Mouse (Mus musculus) kidney, adult 2 months (tissue): ENCODE data around the gene Eif4a1. TPM values are rescaled to one million over a fixed set of nuclear protein-coding genes. Genes with fewer than 3 reads are reported as not detected.

Source experiments
- DNase-seq: peaks from one replicate; pipeline ENCODE4 v3.0.0; 2021
- H3K27ac ChIP-seq: fragments of 200-500 bp; 2 replicates; pipeline ENCODE4 v1.5.1; 2012; ENCODE audit warnings: low read depth, low read length, control low read depth, inconsistent platforms; ENCODE audit not compliant: insufficient read depth
- H3K27me3 ChIP-seq: fragments of 200-500 bp; replicated peaks from 2 replicates; pipeline ENCODE4 v1.6.1; 2012; ENCODE audit warnings: mild to moderate bottlenecking, moderate library complexity, low read length, inconsistent platforms; ENCODE audit not compliant: control insufficient read depth, insufficient read depth
- H3K36me3 ChIP-seq: fragments of 200-500 bp; 2 replicates; pipeline ENCODE4 v1.6.1; 2012; ENCODE audit warnings: mild to moderate bottlenecking, moderate library complexity, low read length, inconsistent platforms; ENCODE audit not compliant: control insufficient read depth, insufficient read depth
- H3K4me1 ChIP-seq: fragments of 200-500 bp; 2 replicates; pipeline ENCODE4 v1.6.1; 2011; ENCODE audit warnings: low read length; ENCODE audit not compliant: control insufficient read depth, insufficient read depth
- H3K4me3 ChIP-seq: fragments of 200-500 bp; 2 replicates; pipeline ENCODE4 v1.5.1; 2011; ENCODE audit warnings: mild to moderate bottlenecking, low read depth, low read length, control low read depth; ENCODE audit not compliant: insufficient read depth
- CTCF ChIP-seq: fragments of 200-500 bp; conservative IDR thresholded peaks from 2 replicates; pipeline ENCODE4 v1.5.1; 2011; ENCODE audit warnings: low read depth, mild to moderate bottlenecking, control low read depth, low read length, moderate library complexity, mixed read lengths; ENCODE audit not compliant: insufficient read depth, insufficient read length
- POLR2A ChIP-seq: fragments of 200-500 bp; IDR thresholded peaks from one replicate; pipeline ENCODE4 v1.6.1; 2011; ENCODE audit warnings: low read depth, low read length, control low read depth
- WGBS: fragments of 180-500 bp; shearing (Covaris S2); methylation state at CpG from one replicate; pipeline ENCODE4 v1.1.7; 2018; 5-methylcytosine and 5-hydroxymethylcytosine counted together
- polyA plus RNA-seq: library from polyadenylated mRNA; depleted of rRNA; stranded (reverse); fragments of >200 nt; gene quantifications from 2 replicates; pipeline ENCODE4 v1.2.3, GENCODE M21; 2012

The Eif4a1 gene
- polyA plus RNA-seq, 1 experiment: 244 TPM

GRCm38 (mm10) chr11:69699595-69699994, 27.4 kb upstream of the Eif4a1 start:
- Histone ChIP-seq H3K27me3 (no peaks in the 10 kb centered on the region), H3K27ac (no peak overlapping the region), H3K4me1 (peaks cover 10% of the 10 kb centered on the region), H3K36me3 (no peaks in the 10 kb centered on the region), H3K4me3 (no peak overlapping the region)
- no peak for DNase-seq
- WGBS: 56% methylated on average over 1 of the region's 1 CpGs
- TF ChIP-seq CTCF (no peak), POLR2A (no peak)

GRCm38 (mm10) chr11:69698574-69698973, 26.4 kb upstream of the Eif4a1 start:
- Histone ChIP-seq H3K4me3 (no peak overlapping the region), H3K27ac (no peak overlapping the region), H3K36me3 (no peaks in the 10 kb centered on the region), H3K27me3 (no peaks in the 10 kb centered on the region), H3K4me1 (peaks cover 14% of the 10 kb centered on the region)
- DNase-seq: no peak
- WGBS: 66% methylated on average over 5 of the region's 5 CpGs
- TF ChIP-seq CTCF (0 out of 2 replicates have a peak, but pooled peaks have one; percentile 14), POLR2A (no peak)

GRCm38 (mm10) chr11:69697396-69697795, 25.2 kb upstream of the Eif4a1 start:
- H3K27ac ChIP-seq: no peak overlapping the region
- no peak overlapping the region for H3K4me3 ChIP-seq
- no peaks in the 10 kb centered on the region for H3K27me3 ChIP-seq
- no peak for TF ChIP-seq POLR2A
- TF ChIP-seq CTCF: no peak
- peaks cover 22% of the 10 kb centered on the region for H3K4me1 ChIP-seq
- H3K36me3 ChIP-seq: no peaks in the 10 kb centered on the region
- WGBS: 85% methylated on average over 3 of the region's 3 CpGs
- DNase-seq: no peak

GRCm38 (mm10) chr11:69695361-69696181, 23.3 kb upstream of the Eif4a1 start, which contains the start of the genes Tnfsf12 and Tnfsfm13:
TSS of gene Tnfsf12 (minus strand) at chr11:69695849.
TSS of gene Tnfsfm13 (minus strand) at chr11:69696098.
- H3K27me3 ChIP-seq: no peaks in the 10 kb centered on the region
- peak; percentile 87 for DNase-seq
- TF ChIP-seq CTCF: peak; percentile 25
- TF ChIP-seq POLR2A: peak; percentile 59
- peaks cover 26% of the 10 kb centered on the region for H3K4me1 ChIP-seq
- H3K4me3 ChIP-seq: peak within 1 kb of the TSS; percentile 76
- peak within 1 kb of the TSS; percentile 95 for H3K27ac ChIP-seq
- no peaks in the 10 kb centered on the region for H3K36me3 ChIP-seq
- WGBS: 3% methylated on average over 41 of the region's 41 CpGs

GRCm38 (mm10) chr11:69695046-69695360, 22.8 kb upstream of the Eif4a1 start:
- 19% methylated on average over 6 of the region's 6 CpGs for WGBS

DNA sequence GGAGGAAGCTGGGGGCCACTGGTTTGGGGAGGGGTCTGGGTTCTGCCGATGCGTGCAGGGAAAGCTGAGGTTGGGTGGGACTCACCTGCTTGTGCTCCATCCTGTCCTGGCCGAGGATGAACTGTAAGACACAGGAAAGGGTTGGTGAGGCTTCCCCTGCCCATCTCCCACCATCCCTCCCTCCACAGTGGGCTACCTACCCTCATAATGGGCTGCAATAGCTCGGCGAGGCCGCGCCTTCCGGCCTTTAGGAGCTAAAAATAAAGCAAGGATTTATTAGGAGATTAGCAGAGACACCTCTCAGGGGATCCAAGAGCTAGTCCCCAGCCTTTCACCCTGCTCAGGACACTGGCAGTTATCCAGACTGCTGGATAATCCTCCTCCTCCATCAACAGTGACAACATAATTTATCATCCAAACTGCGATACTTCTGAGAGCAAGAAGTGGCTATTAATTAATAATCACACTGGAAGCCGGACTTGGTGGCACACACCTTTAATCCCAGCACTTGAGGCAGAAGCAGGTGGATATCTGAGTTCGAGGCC, 21.3 kb upstream of the Eif4a1 start:
- no peak overlapping the region for H3K4me3 ChIP-seq
- TF ChIP-seq POLR2A (no peak), CTCF (no peak)
- peak; percentile 59 for DNase-seq
- H3K27ac ChIP-seq: peak overlapping the region; percentile 66
- no peaks in the 10 kb centered on the region for H3K27me3 ChIP-seq
- no peaks in the 10 kb centered on the region for H3K36me3 ChIP-seq
- peaks cover 26% of the 10 kb centered on the region for H3K4me1 ChIP-seq
- WGBS: 51% methylated on average over 11 of the region's 11 CpGs

More at GRCm38 (mm10) chr11:69695046-69695360, 22.8 kb upstream of the Eif4a1 start:
- H3K27me3 ChIP-seq: no peaks in the 10 kb centered on the region
- H3K27ac ChIP-seq: peak overlapping the region; percentile 65
- no peaks in the 10 kb centered on the region for H3K36me3 ChIP-seq
- peaks cover 26% of the 10 kb centered on the region for H3K4me1 ChIP-seq
- TF ChIP-seq POLR2A (no peak), CTCF (no peak)
- no peak for DNase-seq
- H3K4me3 ChIP-seq: peak overlapping the region; percentile 76

GRCm38 (mm10) chr11:69692863-69693262, 20.6 kb upstream of the Eif4a1 start:
- no peaks in the 10 kb centered on the region for H3K36me3 ChIP-seq
- TF ChIP-seq POLR2A (no peak), CTCF (no peak)
- peaks cover 26% of the 10 kb centered on the region for H3K4me1 ChIP-seq
- no peaks in the 10 kb centered on the region for H3K27me3 ChIP-seq
- WGBS: 61% methylated on average over 6 of the region's 6 CpGs
- no peak overlapping the region for H3K4me3 ChIP-seq
- peak; percentile 90 for DNase-seq
- peak overlapping the region; percentile 78 for H3K27ac ChIP-seq
